Mouse (Mus musculus): ENCODE results near the gene Rgn. TPM values are rescaled to one million over a fixed set of nuclear protein-coding genes. Genes with fewer than 3 reads are reported as not detected.

Rgn gene
- polyA plus RNA-seq, 1 experiment, result 1.7 TPM

DNA sequence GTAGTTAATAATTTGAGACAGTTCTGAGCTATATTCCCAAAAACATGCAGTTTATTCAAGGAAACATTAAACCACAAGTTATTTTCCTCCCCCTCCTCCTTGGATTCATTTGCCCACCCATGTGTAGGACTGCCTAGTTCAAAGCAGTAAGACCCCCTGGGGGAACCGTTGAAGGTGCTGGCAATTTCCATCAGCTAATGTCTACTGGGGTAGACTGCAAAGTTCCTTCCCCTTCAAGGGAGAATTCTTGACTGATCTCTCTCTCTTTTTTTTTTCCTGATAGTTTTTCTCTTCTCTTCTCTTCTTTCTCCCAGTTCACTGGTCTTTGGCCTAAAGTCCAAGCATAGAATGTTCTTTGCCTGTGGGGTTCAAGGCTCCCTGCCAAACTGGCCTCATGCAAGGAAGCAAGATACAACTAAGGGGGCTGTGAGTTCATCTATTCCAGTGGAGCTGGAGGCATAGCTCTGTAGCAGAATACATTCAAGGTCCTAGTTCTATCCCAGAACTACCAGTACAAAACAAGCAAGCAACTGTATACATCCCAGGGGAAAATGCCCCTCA lies 627 bp upstream of the Rgn start:
- peak; percentile 53 for DNase-seq
- TF ChIP-seq CTCF (conservative IDR thresholded peaks at IDR 0.05; ENCODE audit: insufficient read depth, insufficient read length, low read depth, low read length) (no peak), POLR2A (IDR thresholded peaks at IDR 0.05; ENCODE audit: low read depth, low read length) (no peak)
- H3K27ac ChIP-seq (ENCODE audit: insufficient read depth, low read depth, low read length), result no peak overlapping the region
- no peaks in the 10 kb centered on the region for H3K27me3 ChIP-seq (replicated peaks; ENCODE audit: control insufficient read depth, insufficient read depth, low read length)
- no peak overlapping the region for H3K4me3 ChIP-seq (ENCODE audit: insufficient read depth, low read depth, low read length)
- H3K4me1 ChIP-seq (ENCODE audit: control insufficient read depth, insufficient read depth, low read length), result no peaks in the 10 kb centered on the region; the same call in 1 of the 2 replicates
- 17% methylated on average over 1 of the region's 1 CpGs for WGBS
- H3K36me3 ChIP-seq (ENCODE audit: control insufficient read depth, insufficient read depth, low read length), result no peaks in the 10 kb centered on the region

DNA sequence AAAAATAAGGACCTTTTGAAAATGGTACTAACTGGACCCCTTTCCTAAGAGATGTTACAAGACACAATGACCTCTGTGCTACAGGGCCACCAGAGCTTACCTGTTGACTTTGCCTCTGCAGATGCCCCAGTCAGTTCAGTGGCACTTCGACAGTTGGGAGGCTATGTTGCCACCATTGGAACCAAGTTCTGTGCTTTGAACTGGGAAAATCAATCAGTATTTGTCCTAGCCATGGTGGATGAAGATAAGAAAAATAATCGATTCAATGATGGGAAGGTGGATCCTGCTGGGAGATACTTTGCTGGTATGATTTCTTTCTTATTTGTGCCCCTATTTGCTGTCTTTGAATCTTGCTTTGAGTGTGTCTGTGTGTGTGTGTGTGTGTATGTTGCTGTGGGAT lies 2.6 kb downstream of the Rgn start:
- Histone ChIP-seq H3K27ac (ENCODE audit: insufficient read depth, low read depth, low read length) (no peak overlapping the region), H3K36me3 (ENCODE audit: control insufficient read depth, insufficient read depth, low read length) (no peaks in the 10 kb centered on the region), H3K4me1 (ENCODE audit: control insufficient read depth, insufficient read depth, low read length) (no peaks in the 10 kb centered on the region; the same call in 1 of the 2 replicates), H3K4me3 (ENCODE audit: insufficient read depth, low read depth, low read length) (no peak overlapping the region), H3K27me3 (replicated peaks; ENCODE audit: control insufficient read depth, insufficient read depth, low read length) (no peaks in the 10 kb centered on the region)
- WGBS, result 94% methylated on average over 2 of the region's 2 CpGs
- no peak for DNase-seq
- no peak for TF ChIP-seq CTCF (conservative IDR thresholded peaks at IDR 0.05; ENCODE audit: insufficient read depth, insufficient read length, low read depth, low read length)

DNA sequence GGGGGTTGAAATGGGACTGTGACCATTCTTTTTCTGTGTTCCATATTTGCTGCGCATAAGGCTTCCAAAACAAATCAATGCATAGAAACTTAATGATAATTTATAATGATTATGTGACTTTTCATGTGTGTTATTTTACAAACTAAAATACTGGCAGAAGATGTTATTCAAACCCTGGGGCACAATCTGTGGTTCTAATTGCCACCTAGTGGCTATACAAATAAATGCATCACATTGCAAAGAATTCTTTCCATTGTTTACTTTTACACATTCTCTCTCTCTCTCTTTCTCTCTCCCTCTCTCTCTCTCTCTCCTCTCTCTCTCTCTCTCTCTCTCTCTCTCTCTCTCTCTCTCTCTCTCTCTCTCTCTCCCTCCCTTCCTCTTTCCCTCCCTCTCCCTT lies 12.3 kb downstream of the Rgn start:
- Histone ChIP-seq H3K4me1 (ENCODE audit: control insufficient read depth, insufficient read depth, low read length) (no peaks in the 10 kb centered on the region), H3K27me3 (replicated peaks; ENCODE audit: control insufficient read depth, insufficient read depth, low read length) (no peaks in the 10 kb centered on the region), H3K27ac (ENCODE audit: insufficient read depth, low read depth, low read length) (no peak overlapping the region), H3K36me3 (ENCODE audit: control insufficient read depth, insufficient read depth, low read length) (no peaks in the 10 kb centered on the region), H3K4me3 (ENCODE audit: insufficient read depth, low read depth, low read length) (no peak overlapping the region)
- TF ChIP-seq CTCF (conservative IDR thresholded peaks at IDR 0.05; ENCODE audit: insufficient read depth, insufficient read length, low read depth, low read length), result no peak
- no peak for TF ChIP-seq POLR2A (IDR thresholded peaks at IDR 0.05; ENCODE audit: low read depth, low read length)
- 50% methylated on average over 1 of the region's 1 CpGs for WGBS
- DNase-seq, result peak; percentile 3

DNA sequence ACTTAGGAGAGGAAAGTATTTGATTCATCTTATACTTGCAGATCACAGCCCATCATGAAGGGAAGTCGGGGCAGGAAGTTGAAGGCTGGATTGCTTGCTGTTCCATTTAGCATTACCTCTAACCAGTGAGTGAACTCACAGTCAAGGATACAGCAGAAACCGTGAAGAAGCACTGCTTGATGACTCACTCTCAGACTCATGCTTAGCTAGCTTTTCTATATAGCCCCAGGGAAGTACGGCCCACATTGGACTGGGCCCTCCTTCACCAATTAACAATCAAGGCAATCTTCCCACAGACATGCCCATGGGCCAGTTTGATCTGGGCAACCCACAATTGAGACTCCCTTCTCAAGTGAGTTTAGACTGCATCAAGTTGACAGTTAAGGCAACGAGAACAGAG lies 14.4 kb downstream of the Rgn start:
- WGBS, result 67% methylated on average over 4 of the region's 4 CpGs
- Histone ChIP-seq H3K36me3 (ENCODE audit: control insufficient read depth, insufficient read depth, low read length) (no peaks in the 10 kb centered on the region), H3K4me1 (ENCODE audit: control insufficient read depth, insufficient read depth, low read length) (no peaks in the 10 kb centered on the region), H3K27ac (ENCODE audit: insufficient read depth, low read depth, low read length) (no peak overlapping the region), H3K4me3 (ENCODE audit: insufficient read depth, low read depth, low read length) (no peak overlapping the region), H3K27me3 (replicated peaks; ENCODE audit: control insufficient read depth, insufficient read depth, low read length) (no peaks in the 10 kb centered on the region)
- no peak for TF ChIP-seq CTCF (conservative IDR thresholded peaks at IDR 0.05; ENCODE audit: insufficient read depth, insufficient read length, low read depth, low read length)
- TF ChIP-seq POLR2A (IDR thresholded peaks at IDR 0.05; ENCODE audit: low read depth, low read length), result no peak
- no peak for DNase-seq

DNA sequence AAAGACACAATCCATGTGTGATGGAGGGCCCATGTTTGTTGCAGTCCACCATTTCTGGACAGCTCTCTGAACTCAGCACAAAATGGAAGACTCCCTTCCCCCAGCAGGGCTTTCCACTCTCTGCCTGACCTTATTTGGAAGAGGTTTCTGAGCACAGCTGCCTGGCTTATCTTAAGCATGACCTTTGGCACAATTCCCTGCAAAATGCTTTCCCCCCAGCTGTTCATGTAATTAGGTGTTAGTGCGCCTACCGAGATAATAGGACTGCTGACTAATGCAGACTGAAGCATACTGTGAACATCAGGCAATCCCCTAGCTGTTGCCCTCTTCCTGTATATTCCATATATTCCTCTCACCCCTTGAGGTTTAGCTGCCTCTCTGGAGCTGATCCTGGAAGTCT lies 21.4 kb downstream of the Rgn start:
- no peaks in the 10 kb centered on the region for H3K27me3 ChIP-seq (replicated peaks; ENCODE audit: control insufficient read depth, insufficient read depth, low read length)
- no peak overlapping the region for H3K27ac ChIP-seq (ENCODE audit: insufficient read depth, low read depth, low read length)
- DNase-seq, result no peak
- WGBS, result 49% methylated on average over 2 of the region's 2 CpGs
- TF ChIP-seq POLR2A (IDR thresholded peaks at IDR 0.05; ENCODE audit: low read depth, low read length) (no peak), CTCF (conservative IDR thresholded peaks at IDR 0.05; ENCODE audit: insufficient read depth, insufficient read length, low read depth, low read length) (no peak)
- H3K4me3 ChIP-seq (ENCODE audit: insufficient read depth, low read depth, low read length), result no peak overlapping the region
- H3K4me1 ChIP-seq (ENCODE audit: control insufficient read depth, insufficient read depth, low read length), result no peaks in the 10 kb centered on the region
- no peaks in the 10 kb centered on the region for H3K36me3 ChIP-seq (ENCODE audit: control insufficient read depth, insufficient read depth, low read length)

DNA sequence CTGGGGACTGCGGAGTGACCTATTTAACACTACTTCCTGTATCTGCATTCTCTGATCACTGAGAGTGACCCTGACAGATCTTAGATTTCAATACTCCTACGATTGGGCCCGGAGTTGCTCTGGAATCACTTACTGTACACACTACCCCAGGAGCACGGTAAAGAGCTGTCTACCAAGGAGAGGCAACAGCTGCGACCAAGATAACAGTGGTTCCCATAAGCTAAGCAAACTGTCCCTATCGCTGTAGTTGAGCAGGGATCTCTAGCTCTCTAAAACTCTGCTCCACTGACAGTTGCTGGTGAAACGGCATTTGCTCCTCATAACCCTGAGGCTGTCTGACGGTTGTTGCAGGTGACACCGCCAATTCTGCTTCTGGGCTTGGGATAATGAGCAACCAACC lies 23.1 kb downstream of the Rgn start:
- TF ChIP-seq CTCF (conservative IDR thresholded peaks at IDR 0.05; ENCODE audit: insufficient read depth, insufficient read length, low read depth, low read length) (no peak), POLR2A (IDR thresholded peaks at IDR 0.05; ENCODE audit: low read depth, low read length) (no peak)
- Histone ChIP-seq H3K27me3 (replicated peaks; ENCODE audit: control insufficient read depth, insufficient read depth, low read length) (no peaks in the 10 kb centered on the region), H3K4me1 (ENCODE audit: control insufficient read depth, insufficient read depth, low read length) (no peaks in the 10 kb centered on the region), H3K27ac (ENCODE audit: insufficient read depth, low read depth, low read length) (no peak overlapping the region), H3K4me3 (ENCODE audit: insufficient read depth, low read depth, low read length) (no peak overlapping the region), H3K36me3 (ENCODE audit: control insufficient read depth, insufficient read depth, low read length) (no peaks in the 10 kb centered on the region)
- 42% methylated on average over 9 of the region's 9 CpGs for whole genome bisulfite sequencing
- no peak for DNase-seq

DNA sequence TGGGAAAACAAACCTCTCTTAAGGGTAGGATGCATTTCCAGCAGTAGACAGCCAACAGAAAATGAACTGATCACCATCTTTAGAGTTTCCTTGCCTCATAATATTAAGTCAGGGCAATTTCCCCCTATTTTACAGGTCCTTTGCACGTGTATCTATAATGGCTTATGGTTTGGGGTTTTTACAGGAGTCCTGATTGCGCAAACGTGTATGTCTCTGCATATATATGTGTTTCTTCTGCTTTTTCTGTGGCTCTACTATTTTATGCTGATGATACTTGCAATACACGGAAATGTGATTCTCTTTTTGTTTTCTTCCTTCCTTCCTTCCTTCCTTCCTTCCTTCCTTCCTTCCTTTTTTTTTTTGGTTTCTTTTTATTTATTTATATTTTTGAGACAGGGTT lies 24.3 kb downstream of the Rgn start:
- no peak for DNase-seq
- 93% methylated on average over 4 of the region's 4 CpGs for WGBS
- H3K27me3 ChIP-seq (replicated peaks; ENCODE audit: control insufficient read depth, insufficient read depth, low read length), result no peaks in the 10 kb centered on the region
- no peaks in the 10 kb centered on the region for H3K4me1 ChIP-seq (ENCODE audit: control insufficient read depth, insufficient read depth, low read length)
- no peak for TF ChIP-seq CTCF (conservative IDR thresholded peaks at IDR 0.05; ENCODE audit: insufficient read depth, insufficient read length, low read depth, low read length)
- TF ChIP-seq POLR2A (IDR thresholded peaks at IDR 0.05; ENCODE audit: low read depth, low read length), result no peak
- H3K27ac ChIP-seq (ENCODE audit: insufficient read depth, low read depth, low read length), result no peak overlapping the region
- H3K36me3 ChIP-seq (ENCODE audit: control insufficient read depth, insufficient read depth, low read length), result no peaks in the 10 kb centered on the region
- H3K4me3 ChIP-seq (ENCODE audit: insufficient read depth, low read depth, low read length), result no peak overlapping the region

All from kidney, adult 2 months (tissue).